Mouse (Mus musculus) 3134 (cell line): ENCODE data around the gene Ctcf.

Experiments used
- DNase-seq: peaks from one replicate; pipeline ENCODE4 v3.0.0-alpha.2; 2011; ENCODE audit warnings: low spot score; ENCODE audit not compliant: insufficient read length; ENCODE audit errors: extremely low read depth

Gene Ctcf

GRCm38 (mm10) chr8:105645205-105645604, 8.8 kb downstream of the Ctcf start:
- no peak for DNase-seq

- no peak for DNase-seq
Observed at GRCm38 (mm10) chr8:105648929-105649328, 12.6 kb downstream of the Ctcf start.

- DNase-seq = no peak
Observed at GRCm38 (mm10) chr8:105657641-105658040, 21.3 kb downstream of the Ctcf start.

- DNase-seq = no peak
Observed at GRCm38 (mm10) chr8:105661167-105661566, 24.8 kb downstream of the Ctcf start.

- no peak for DNase-seq
Observed at GRCm38 (mm10) chr8:105677891-105678290, 41.5 kb downstream of the Ctcf start.

GRCm38 (mm10) chr8:105685325-105685724, 49.0 kb downstream of the Ctcf start:
- no peak for DNase-seq

GRCm38 (mm10) chr8:105685796-105686308, 49.5 kb downstream of the Ctcf start, which contains the start of gene Carmil2:
Gene Carmil2 (plus strand): TSS chr8:105686274.
- DNase-seq = peak; percentile 47

- no peak for DNase-seq
Observed at GRCm38 (mm10) chr8:105686551-105686950, 50.2 kb downstream of the Ctcf start.

- no peak for DNase-seq
Observed at GRCm38 (mm10) chr8:105687512-105687911, 51.1 kb downstream of the Ctcf start.

- DNase-seq = no peak
Observed at GRCm38 (mm10) chr8:105688242-105688752, 51.9 kb downstream of the Ctcf start.

- DNase-seq = no peak
Observed at GRCm38 (mm10) chr8:105689256-105689982, 53.1 kb downstream of the Ctcf start.

- DNase-seq = no peak
Observed at GRCm38 (mm10) chr8:105689983-105690360, 53.6 kb downstream of the Ctcf start.

GRCm38 (mm10) chr8:105690978-105691377, 54.6 kb downstream of the Ctcf start:
- DNase-seq = no peak

GRCm38 (mm10) chr8:105692449-105693182, 56.2 kb downstream of the Ctcf start:
- DNase-seq = no peak

- no peak for DNase-seq
Observed at GRCm38 (mm10) chr8:105693648-105694047, 57.3 kb downstream of the Ctcf start.

GRCm38 (mm10) chr8:105694051-105694799, 57.9 kb downstream of the Ctcf start:
- DNase-seq = no peak

GRCm38 (mm10) chr8:105695080-105695780, 58.9 kb downstream of the Ctcf start:
- no peak for DNase-seq

- no peak for DNase-seq
Observed at GRCm38 (mm10) chr8:105697196-105697780, 60.9 kb downstream of the Ctcf start.

- DNase-seq = no peak
Observed at GRCm38 (mm10) chr8:105698734-105699133, 62.4 kb downstream of the Ctcf start.
